Comparison of ENCODE assay signal across 11 mouse cellular contexts in the genomic region with DNA sequence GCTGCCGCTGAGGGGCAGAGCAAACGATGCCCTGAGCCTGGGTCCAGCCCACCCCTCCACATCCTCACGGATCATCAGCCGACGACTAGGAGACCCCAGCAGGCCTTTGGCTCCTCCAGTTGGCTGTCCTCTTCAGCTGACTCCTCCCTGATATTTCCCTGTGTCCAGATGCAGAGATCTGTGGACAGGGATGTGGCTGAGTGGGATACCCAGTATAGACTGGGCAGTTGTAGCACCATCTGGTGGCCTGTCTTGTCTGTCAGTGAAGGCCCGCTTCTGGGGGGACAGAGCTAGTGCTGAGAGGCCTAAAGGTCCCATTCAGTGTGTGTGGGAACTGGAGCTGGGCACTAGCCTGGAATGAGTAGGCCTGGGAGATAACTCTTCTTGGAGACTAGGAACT.
A peak's percentile ranks its signal among the peaks of the same experiment; 100 is the strongest.
DNase-seq lines count a peak whose midpoint lies in the region; ATAC-seq lines count a peak whose summit lies in the region.
"Had no signal": no experiment of that assay in that cellular context is flagged by ENCODE, and none has a peak within 500 bp of the region (broad histone marks: within the 10 kb centered on the region; RNA-seq: fewer than 3 reads in every experiment).

No protein-coding gene starts in this region.

- 0 out of 2 replicates have a peak, but pooled peaks have one; percentile 56 for ATAC-seq in embryonic facial prominence, embryonic 11.5 days (replicated peaks; ENCODE audit: insufficient number of reproducible peaks, low FRiP score, low TSS enrichment, low read depth)
- ATAC-seq in megakaryocyte progenitor cell, adult 5-6 weeks (replicated peaks; ENCODE audit: poor library complexity): 0 out of 2 replicates have a peak, but pooled peaks have one; percentile 42
- no peak for ATAC-seq in monocyte, adult 5-6 weeks (replicated peaks; ENCODE audit: insufficient number of reproducible peaks, low FRiP score, low TSS enrichment, poor library complexity, severe bottlenecking)

- no peaks in the 10 kb centered on the region for H3K36me3 ChIP-seq in embryonic facial prominence, embryonic 11.5 days (replicated peaks; ENCODE audit: control insufficient read depth, insufficient read depth, low read depth, low read length)
- H3K36me3 ChIP-seq: stomach, embryonic 15.5 days had no signal

- DNase-seq in embryo, embryonic 10 days (ENCODE audit: low spot score): peak; percentile 17
- DNase-seq in embryo, embryonic 9.5 days (ENCODE audit: extremely low spot score): no peak
- DNase-seq in kidney, postnatal 10 days: peak; percentile 51
- DNase-seq in kidney, adult 11 months: no peak
- DNase-seq in embryonic facial prominence, embryonic 11.5 days (ENCODE audit: low spot score): no peak
- no peak for DNase-seq in gastrocnemius, postnatal 10 days
- DNase-seq: cerebellum, postnatal 36 days; layer of hippocampus, adult 9-11 months had no signal

- no peaks in the 10 kb centered on the region for H3K27me3 ChIP-seq in embryonic facial prominence, embryonic 11.5 days (ENCODE audit: control insufficient read depth, insufficient read depth, low read length)
- H3K27me3 ChIP-seq: stomach, embryonic 15.5 days had no signal

- H3K4me1 ChIP-seq in embryonic facial prominence, embryonic 11.5 days (ENCODE audit: control insufficient read depth, insufficient read depth, low read length): no peaks in the 10 kb centered on the region
- H3K4me1 ChIP-seq: stomach, embryonic 15.5 days had no signal

- no peak overlapping the region for H3K27ac ChIP-seq in embryonic facial prominence, embryonic 11.5 days (replicated peaks; ENCODE audit: low read depth, low read length)
- H3K27ac ChIP-seq: stomach, embryonic 15.5 days had no signal

- no peak overlapping the region for H3K9ac ChIP-seq in embryonic facial prominence, embryonic 11.5 days (replicated peaks; ENCODE audit: low read length)
- H3K9ac ChIP-seq: stomach, embryonic 15.5 days had no signal

- H3K4me2 ChIP-seq in embryonic facial prominence, embryonic 11.5 days (ENCODE audit: low read depth, low read length): no peak overlapping the region
- H3K4me2 ChIP-seq: stomach, embryonic 15.5 days had no signal

- no peaks in the 10 kb centered on the region for H3K9me3 ChIP-seq in embryonic facial prominence, embryonic 11.5 days (replicated peaks; ENCODE audit: control insufficient read depth, low read length)
- H3K9me3 ChIP-seq: stomach, embryonic 15.5 days had no signal

- 72% methylated on average over 6 of the region's 6 CpGs for WGBS in embryonic facial prominence, embryonic 11.5 days

- H3K4me3 ChIP-seq in embryonic facial prominence, embryonic 11.5 days (ENCODE audit: low read depth, low read length): no peak overlapping the region
- H3K4me3 ChIP-seq: stomach, embryonic 15.5 days had no signal

Comparison
In these comparisons a context has a peak if more than half of its experiments do, and no peak if none do; other contexts are left out.
1. DNase-seq: peak in embryo, embryonic 10 days (single experiment) and kidney, postnatal 10 days (single experiment); none in embryo, embryonic 9.5 days (single experiment), kidney, adult 11 months (single experiment), embryonic facial prominence, embryonic 11.5 days (single experiment) and gastrocnemius, postnatal 10 days (single experiment).